Mouse (Mus musculus) right cerebral cortex, adult 18-20 months (tissue): ENCODE data around the gene Axin1.
A peak's percentile ranks its signal among the peaks of the same experiment; 100 is the strongest.

Experiments
- DNase-seq: peaks from one replicate; pipeline ENCODE4 v3.0.0; 2022; ENCODE audit warnings: mixed read lengths

Axin1 gene

DNA sequence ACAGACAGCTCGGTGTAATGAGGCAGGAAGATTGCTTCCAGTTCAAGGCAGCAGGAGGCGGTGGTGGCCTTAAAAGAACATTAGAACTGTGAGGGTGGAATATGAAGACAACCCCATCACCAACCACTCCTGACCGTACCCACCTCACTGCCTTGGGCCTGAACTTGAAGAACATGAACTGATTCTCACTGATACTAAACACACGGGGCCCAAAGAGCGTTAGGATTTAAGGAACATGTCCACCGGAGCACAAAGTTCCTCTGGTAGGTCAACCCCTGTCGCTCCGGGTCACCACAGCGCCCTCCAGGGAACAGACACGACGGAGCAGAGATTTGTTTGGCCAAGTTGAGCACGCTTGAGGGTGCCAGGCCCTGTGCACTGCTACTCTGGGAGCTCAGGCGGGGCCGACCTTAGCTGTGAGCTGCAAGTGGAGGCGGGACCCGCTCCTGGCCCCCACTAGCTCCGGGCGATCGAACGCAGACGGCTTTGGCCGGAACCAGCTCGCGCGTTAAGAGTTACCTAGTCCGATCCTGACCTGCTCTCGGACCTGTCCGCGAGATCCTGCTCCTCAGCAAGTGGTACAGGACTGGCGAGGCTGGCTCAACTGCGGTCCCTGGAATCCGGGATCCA, 105.1 kb downstream of the Axin1 start:
- DNase-seq, result peak; percentile 28

DNA sequence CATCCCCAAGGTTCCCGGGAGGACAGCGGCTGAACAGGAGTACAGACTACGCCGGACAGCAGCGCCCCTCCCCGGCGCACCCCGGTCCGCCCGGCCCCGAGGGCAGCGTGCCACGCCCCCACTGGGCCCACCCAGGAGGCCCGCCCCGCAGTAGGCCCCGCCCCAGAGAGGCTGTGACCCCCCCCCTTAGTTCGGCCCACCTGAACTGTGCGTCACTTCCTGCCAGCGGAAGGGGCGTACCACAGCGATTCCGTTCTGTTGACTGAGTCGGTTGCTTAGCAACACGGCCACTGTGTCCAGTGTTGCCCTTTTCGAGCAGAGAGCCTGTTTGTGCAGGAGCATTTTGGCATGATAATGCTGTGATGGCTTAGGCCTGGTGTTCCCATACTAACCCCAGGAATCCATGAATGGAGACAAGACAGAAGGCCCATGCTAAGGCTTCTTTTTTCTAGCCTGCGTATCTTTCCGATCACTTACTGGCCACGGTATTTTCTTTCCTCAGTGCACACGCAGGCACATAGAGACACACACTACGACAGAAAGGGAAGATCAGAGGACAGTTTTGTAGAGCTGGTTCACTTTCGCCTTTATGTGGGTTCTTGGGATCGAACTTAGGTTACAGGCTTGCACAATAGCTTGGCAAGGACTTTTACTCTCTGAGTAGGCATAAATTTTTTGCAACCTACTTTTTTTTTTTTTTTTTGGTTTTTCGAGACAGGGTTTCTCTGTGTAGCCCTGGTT, 105.8 kb downstream of the Axin1 start, which contains the start of gene Fam234a:
Gene Fam234a, minus strand, starts transcription at position 142 of the 741 bp plus-strand sequence.
- DNase-seq, result peak; percentile 94
